Mouse (Mus musculus) left cerebral cortex, postnatal 10 days (tissue): ENCODE measurements around the gene Itpr1. TPM values are rescaled to one million over a fixed set of nuclear protein-coding genes. Genes with fewer than 3 reads are reported as not detected.

ENCODE experiments used
- DNase-seq, 2 experiments: peaks; one replicate each; pipeline ENCODE4 v3.0.0; 2021 to 2022; ENCODE audit warnings: low spot score in 2 of 2, mixed read lengths in 1 of 2; ENCODE audit errors: extremely low spot score in 1 of 2
- intact Hi-C: fragments of 180-260 bp; cut with DNase I; formaldehyde crosslinking; loops from one replicate; pipeline ENCODE4 v1.15.1; 2025
- total RNA-seq, 2 experiments: library from RNA; stranded (reverse); gene quantifications; 2 replicates each; pipeline ENCODE4 v1.2.3; 2021

Itpr1 gene
- total RNA-seq, 2 experiments from 2014 or later, result 88.2 to 89.7 TPM

GRCm38 (mm10) chr6:108509320-108509719 lies 296.4 kb downstream of the Itpr1 start:
- DNase-seq, result no peak
- intact Hi-C loops, result no loop called here

DNA sequence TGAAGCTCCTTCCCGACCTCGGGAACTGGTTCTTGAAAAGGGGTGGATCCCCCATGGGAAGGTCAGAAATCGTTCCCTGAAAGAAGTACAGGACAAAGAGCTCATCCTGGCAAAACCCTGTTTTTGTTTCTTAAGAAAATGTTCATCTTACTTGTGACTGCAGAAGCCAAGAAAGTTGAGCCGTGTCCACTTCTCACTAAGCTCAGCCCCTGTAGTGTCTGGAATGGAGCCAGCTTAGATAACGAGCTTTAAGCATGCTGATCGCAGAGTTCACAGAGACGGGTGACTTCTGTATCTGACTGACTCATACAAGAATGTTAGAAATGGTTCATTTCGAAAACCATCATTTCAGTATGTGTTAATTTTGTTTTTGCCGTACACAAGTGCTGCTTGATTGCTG lies 297.2 kb downstream of the Itpr1 start:
- intact Hi-C loops, result no loop called here
- DNase-seq, result no peak

GRCm38 (mm10) chr6:108512097-108512496 lies 299.2 kb downstream of the Itpr1 start:
- DNase-seq, result no peak
- intact Hi-C loops, result no loop called here

DNA sequence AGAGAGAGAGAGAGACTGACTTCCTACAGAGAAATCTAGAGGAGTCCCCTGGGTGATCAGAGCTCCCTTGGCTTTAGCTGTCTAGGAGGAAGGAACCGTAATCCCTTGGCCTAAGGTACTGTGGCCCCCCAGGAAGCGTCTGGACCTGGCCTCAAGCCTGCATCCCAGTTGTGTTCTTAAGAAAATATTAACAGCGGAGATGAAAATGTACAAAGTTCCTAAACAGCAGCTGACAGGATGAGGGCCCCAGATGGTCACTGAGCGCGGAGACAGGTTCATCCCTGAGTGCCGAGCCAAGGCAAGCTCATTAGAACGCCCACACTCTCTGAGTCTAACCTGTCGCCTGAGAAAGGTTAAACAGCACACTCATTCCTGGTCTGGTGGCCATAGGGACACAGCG lies 300.1 kb downstream of the Itpr1 start:
- intact Hi-C loops, result no loop called here
- DNase-seq, result no peak

DNA sequence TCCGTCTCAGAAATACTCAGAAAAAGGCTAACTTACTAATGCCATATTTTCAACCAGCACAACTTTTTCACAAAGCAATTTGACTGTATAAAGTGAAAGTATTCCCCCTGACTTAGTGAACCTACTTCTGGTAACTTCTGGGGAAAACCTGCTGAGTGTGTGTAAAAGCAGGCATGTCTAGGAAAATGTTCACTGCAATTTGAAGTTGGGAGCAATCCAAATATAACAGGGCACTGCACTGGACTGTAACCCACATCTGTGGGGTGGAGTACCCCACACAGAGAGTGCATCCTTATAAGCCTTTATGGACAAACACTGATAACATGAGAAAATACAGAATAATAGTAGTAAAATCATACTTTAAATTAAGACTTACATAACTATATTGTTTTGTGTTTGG lies 303.4 kb downstream of the Itpr1 start:
- no peak for DNase-seq
- intact Hi-C loops, result no loop called here

GRCm38 (mm10) chr6:108517241-108517981 lies 304.5 kb downstream of the Itpr1 start:
- intact Hi-C loops, result no loop called here

DNA sequence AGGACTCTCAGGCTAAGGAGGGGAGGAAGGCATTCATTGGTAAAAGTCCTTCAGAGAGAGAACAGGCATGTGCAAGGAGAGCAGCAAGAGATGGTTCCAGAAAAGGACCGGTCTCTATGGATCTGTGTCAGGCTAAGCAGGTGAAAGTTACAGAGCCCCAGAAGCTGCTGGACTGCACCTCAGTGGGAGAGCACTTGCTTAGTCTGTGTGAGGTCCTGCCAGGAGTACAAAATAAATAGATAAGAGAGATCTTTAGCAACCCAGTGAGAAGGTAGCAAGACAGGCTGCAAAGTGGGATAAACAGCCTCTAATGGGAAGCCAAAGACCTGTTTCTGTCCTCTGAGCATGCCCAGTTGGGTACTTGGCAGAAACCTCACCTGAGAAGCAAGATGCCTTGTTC lies 305.1 kb downstream of the Itpr1 start:
- no peak for DNase-seq
- intact Hi-C loops, result no loop called here

More at GRCm38 (mm10) chr6:108517241-108517981, 304.5 kb downstream of the Itpr1 start:
- no peak for DNase-seq

DNA sequence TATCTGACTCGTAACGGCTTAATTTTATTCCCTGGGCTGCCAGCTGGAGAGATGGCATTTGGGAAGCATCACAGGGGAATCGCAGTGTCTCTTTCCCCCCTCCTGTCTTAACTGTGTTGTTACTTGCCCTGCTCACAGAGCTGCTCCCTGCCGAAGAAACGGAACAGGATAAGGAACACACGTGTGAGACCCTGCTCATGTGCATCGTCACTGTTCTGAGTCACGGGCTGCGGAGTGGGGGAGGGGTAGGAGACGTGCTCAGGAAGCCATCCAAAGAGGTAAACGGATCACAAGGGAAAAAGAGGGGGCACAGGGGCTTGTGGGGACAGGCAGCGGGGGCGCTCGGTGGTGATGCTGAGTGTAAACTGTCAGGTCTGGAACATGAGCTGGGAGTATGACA lies 305.7 kb downstream of the Itpr1 start:
- no peak for DNase-seq

DNA sequence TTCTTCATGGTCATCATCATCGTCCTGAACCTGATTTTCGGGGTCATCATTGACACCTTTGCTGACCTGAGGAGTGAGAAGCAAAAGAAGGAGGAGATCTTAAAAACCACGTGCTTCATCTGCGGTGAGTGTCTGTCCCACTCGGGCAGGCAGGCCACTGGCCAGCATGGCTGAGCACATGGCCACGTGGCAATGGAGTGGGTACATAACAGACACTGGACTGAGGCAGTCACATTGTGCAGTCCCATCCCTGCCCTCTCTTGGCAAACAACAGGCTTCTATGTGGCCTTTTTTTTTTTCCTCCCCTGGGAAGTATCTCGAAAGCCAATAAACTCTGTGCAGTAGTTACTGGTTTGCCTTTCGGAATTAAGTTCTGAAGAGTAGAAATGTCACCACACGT lies 306.4 kb downstream of the Itpr1 start:
- intact Hi-C loops, result no loop called here
- DNase-seq, result no peak

More for the DNA sequence above, 305.7 kb downstream of the Itpr1 start:
- intact Hi-C loops, result no loop called here

- intact Hi-C loops, result no loop called here
These were observed 311.2 kb downstream of the Itpr1 start for GRCm38 (mm10) chr6:108523956-108524616.

GRCm38 (mm10) chr6:108524617-108525010 lies 311.7 kb downstream of the Itpr1 start:
- intact Hi-C loops, result no loop called here
- no peak for DNase-seq

More at GRCm38 (mm10) chr6:108523956-108524616, 311.2 kb downstream of the Itpr1 start:
- no peak for DNase-seq

- intact Hi-C loops, result no loop called here
- DNase-seq, result no peak
These were observed 314.7 kb downstream of the Itpr1 start for GRCm38 (mm10) chr6:108527560-108527959.

DNA sequence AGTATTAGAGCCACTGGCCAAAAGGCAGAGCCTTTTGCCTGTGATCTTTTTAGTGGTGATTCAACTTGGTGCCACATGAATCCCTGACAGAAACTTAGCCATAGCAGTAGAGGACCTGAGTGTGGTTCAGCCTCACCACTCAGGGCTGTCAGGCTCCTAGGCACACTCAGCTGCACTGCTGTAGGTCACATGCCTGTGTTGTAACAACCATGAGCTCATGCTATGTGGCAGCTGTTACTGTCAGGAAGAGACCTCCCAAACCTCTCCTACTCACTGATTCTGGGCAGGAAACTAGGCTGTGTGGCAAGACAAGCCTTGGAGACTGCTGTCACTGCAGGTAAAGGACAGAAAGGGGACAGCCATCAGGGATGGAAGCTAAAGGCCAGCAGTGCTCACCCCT lies 315.1 kb downstream of the Itpr1 start:
- no peak for DNase-seq
- intact Hi-C loops, result no loop called here

- no peak for DNase-seq
- intact Hi-C loops, result no loop called here
These were observed 316.3 kb downstream of the Itpr1 start for GRCm38 (mm10) chr6:108529150-108529549.

DNA sequence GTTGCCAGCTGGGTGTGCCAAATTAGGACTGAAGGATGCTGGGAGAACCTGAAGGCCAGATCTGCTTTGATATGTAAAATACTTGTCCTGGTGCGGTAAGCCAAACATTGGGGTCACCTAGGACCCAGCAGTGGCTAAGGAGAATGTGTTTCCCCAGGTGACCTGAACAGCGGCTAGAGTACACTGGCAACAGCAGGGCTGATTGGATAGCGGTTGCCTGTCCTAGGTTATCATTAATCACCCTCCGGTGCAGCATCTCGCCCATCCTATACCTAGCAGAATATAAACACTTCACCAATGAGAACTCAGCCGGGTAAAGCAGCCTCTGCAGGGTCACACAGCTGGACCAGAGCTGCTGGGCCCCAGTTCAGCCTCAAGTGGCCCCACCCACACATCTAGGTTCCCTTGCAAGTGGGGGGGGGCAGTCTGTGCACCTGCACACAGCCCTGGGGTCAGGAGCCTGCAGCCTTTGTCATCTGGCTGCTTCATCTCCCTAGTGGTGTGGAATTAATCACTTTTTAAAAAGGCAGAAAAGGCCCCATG lies 318.0 kb downstream of the Itpr1 start:
- no peak for DNase-seq
- intact Hi-C loops, result no loop called here

DNA sequence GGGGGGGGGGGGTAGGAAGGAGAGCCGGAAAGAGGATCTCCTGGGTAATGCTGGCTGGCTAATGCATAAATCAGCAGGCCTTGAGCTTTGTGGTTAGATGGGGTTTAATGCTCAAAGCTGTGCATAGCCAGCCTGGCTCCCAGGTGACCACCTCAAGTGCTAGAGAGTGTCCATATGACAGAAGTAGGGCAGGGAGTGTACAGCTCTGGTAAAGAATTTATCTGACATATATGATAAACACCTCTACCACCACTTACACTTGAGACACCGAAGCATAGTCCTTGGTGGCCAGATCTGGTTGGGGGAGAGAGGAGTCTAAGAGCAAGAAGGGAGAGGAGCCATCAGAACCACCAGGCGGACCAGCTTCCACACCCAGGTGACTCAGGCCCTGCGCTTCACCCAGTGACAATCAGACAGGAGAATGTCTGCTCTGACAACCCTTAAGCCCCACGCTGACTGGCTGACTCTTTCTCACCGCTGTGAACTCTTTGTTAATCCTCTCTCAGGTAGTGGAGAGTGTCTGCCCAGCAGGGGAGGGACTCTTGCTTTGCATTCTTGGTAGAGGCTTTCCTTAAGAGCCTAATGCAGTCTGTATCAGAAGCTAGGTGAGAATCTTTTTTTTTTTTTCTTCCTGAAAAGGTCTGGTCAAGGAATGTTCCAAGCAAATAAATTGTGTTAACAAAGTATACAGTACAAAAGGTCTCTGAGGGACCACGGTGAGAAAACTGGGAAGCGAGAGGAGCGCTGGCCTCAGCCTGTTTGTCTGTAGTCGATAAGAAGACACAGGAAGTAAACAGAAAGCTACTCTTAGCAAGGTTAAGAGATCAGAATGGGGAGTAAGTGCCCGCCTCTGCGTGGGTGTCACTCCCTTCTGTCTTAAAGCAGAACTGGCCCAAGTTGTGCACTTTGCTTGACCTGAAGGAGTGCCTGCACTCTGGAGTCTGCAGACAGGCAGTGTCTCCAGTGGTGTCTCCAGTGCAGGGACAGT lies 318.7 kb downstream of the Itpr1 start:
- intact Hi-C loops, result no loop called here
- DNase-seq, result no peak

- intact Hi-C loops, result no loop called here
- peak in 1 of 2 experiments; percentile 44 for DNase-seq
These were observed 319.7 kb downstream of the Itpr1 start for GRCm38 (mm10) chr6:108532486-108533179.

DNA sequence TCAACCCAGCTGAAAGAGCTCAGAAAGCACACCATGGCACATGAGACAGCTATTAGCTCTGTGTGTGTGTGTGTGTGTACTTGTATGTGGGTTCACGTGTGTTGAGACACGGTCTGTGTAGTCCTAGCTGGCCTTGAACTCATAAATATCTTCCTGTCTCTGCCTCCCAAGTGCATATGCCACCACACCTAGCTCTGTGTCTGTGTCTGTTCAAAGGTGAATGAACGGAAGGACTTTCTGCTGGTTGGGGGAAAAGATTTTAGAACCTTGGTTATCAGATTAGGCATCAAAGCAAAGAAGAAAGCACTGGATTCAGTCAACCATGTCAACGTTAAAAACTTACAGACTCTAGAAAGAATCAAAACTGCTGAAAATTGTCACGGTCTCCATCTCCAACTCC lies 321.2 kb downstream of the Itpr1 start:
- no peak for DNase-seq
- intact Hi-C loops, result no loop called here
